Mouse (Mus musculus) brain, embryonic 14.5 days (tissue): Measurements from ENCODE around the gene Unc119b.

Source experiments
- CTCF ChIP-seq: fragments of 200-500 bp; IDR thresholded peaks from 2 replicates; pipeline ENCODE4 v1.5.1; 2012; ENCODE audit warnings: inconsistent platforms, mild to moderate bottlenecking, moderate library complexity, borderline replicate concordance; ENCODE audit not compliant: insufficient read depth, insufficient read length; ENCODE audit errors: extremely low read depth
- POLR2A ChIP-seq: fragments of 200-500 bp; IDR thresholded peaks from 2 replicates; pipeline ENCODE4 v1.6.1; 2012; ENCODE audit warnings: mild to moderate bottlenecking, inconsistent platforms, borderline replicate concordance; ENCODE audit not compliant: poor library complexity, insufficient read depth, insufficient read length, severe bottlenecking; ENCODE audit errors: extremely low read depth

GRCm38 (mm10) chr5:115111156-115111555 is 23.6 kb downstream of the Unc119b start:
- TF ChIP-seq CTCF (no peak), POLR2A (no peak)
